ENCODE assay signal across 8 mouse cellular contexts in genomic region chr11:117825333-117826101, GRCm38 (mm10). TPM values are rescaled to one million over a fixed set of nuclear protein-coding genes. Genes with fewer than 3 reads are reported as not detected.
A peak's percentile ranks its signal among the peaks of the same experiment; 100 is the strongest.
DNase-seq lines count a peak whose midpoint lies in the region; ATAC-seq and TF ChIP-seq lines count a peak whose summit lies in the region.

Gene Afmid, plus strand, starts transcription at chr11:117825924.
Gene Tk1, minus strand, starts transcription at chr11:117826092.

- H3K27ac ChIP-seq in intestine, postnatal 0 days (ENCODE audit: low read depth, low read length), result peak within 1 kb of the TSS; percentile 46; the same call in 1 of the 2 replicates
- H3K27ac ChIP-seq in neural tube, embryonic 15.5 days (replicated peaks), result peak within 1 kb of the TSS; percentile 71

- peaks cover 17% of the 10 kb centered on the region; the same call in 1 of the 2 replicates for H3K36me3 ChIP-seq in intestine, postnatal 0 days (ENCODE audit: control insufficient read depth, insufficient read depth)
- no peaks in the 10 kb centered on the region for H3K36me3 ChIP-seq in neural tube, embryonic 15.5 days

- peaks cover 34% of the 10 kb centered on the region for H3K4me1 ChIP-seq in intestine, postnatal 0 days (replicated peaks; ENCODE audit: control insufficient read depth, insufficient read depth, low read length)
- H3K4me1 ChIP-seq in neural tube, embryonic 15.5 days, result peaks cover 60% of the 10 kb centered on the region

- no peak for TF ChIP-seq CTCF in intestine, postnatal 0 days (IDR thresholded peaks at IDR 0.05; ENCODE audit: low read depth)

- H3K4me3 ChIP-seq in intestine, postnatal 0 days (ENCODE audit: low read depth, low read length), result peak within 1 kb of the TSS; percentile 50
- H3K4me3 ChIP-seq in neural tube, embryonic 15.5 days (replicated peaks), result peak within 1 kb of the TSS; percentile 45

- H3K9ac ChIP-seq in intestine, postnatal 0 days (ENCODE audit: low read depth, low read length), result peak within 1 kb of the TSS; percentile 13
- H3K9ac ChIP-seq in neural tube, embryonic 15.5 days (replicated peaks), result peak within 1 kb of the TSS; percentile 58

- ATAC-seq in intestine, postnatal 0 days, result peak; percentile 25
- ATAC-seq in neural tube, embryonic 15.5 days (ENCODE audit: low FRiP score), result peak; percentile 69

- H3K27me3 ChIP-seq in intestine, postnatal 0 days (replicated peaks; ENCODE audit: control insufficient read depth, insufficient read depth, low read length), result no peaks in the 10 kb centered on the region
- H3K27me3 ChIP-seq in neural tube, embryonic 15.5 days (replicated peaks), result no peaks in the 10 kb centered on the region

- under 1% methylated on average over 34 of the region's 34 CpGs for WGBS in intestine, postnatal 0 days
- WGBS in neural tube, embryonic 15.5 days, result under 1% methylated on average over 34 of the region's 34 CpGs

- peak within 1 kb of the TSS; percentile 89 for H3K4me2 ChIP-seq in intestine, postnatal 0 days (replicated peaks; ENCODE audit: low read depth)
- H3K4me2 ChIP-seq in neural tube, embryonic 15.5 days, result peak within 1 kb of the TSS; percentile 91

- DNase-seq in left cerebral cortex, postnatal 14 days (ENCODE audit: low spot score in 2 of 2), result peak; percentile 64 to 71
- no peak for DNase-seq in left cerebral cortex, adult 8-10 months (ENCODE audit: low spot score in 2 of 2)
- peak; percentile 83 for DNase-seq in embryo, embryonic 11.5 days (ENCODE audit: low read depth, low spot score)
- peak; percentile 77 to 85 for DNase-seq in heart, adult 18-20 months
- peak; percentile 77 to 80 for DNase-seq in lung, adult 18-20 months
- DNase-seq in thymus, postnatal 36 days, result peak; percentile 59 to 75

- no peaks in the 10 kb centered on the region for H3K9me3 ChIP-seq in intestine, postnatal 0 days (ENCODE audit: control insufficient read depth)
- H3K9me3 ChIP-seq in neural tube, embryonic 15.5 days (replicated peaks), result no peaks in the 10 kb centered on the region

- intact Hi-C loops in left cerebral cortex, postnatal 14 days (cut with DNase I), result loop anchor here (2.0 kb wide), 1 partner anchor 35 kb away; no protein-coding TSS in a partner anchor

RNA-seq across cellular contexts. Expression of gene Afmid, which starts in this region (rescaled TPM):
- 1 to 10 TPM; 7.0 to 8.4 TPM for total RNA-seq in left cerebral cortex, postnatal 14 days (2021)
- total RNA-seq in left cerebral cortex, adult 8-10 months (2022), result 1 to 10 TPM; 4.2 to 9.0 (median 7.1) TPM
- total RNA-seq in heart, adult 18-20 months (2021), result 1 to 10 TPM; 3.9 to 5.5 TPM
- 7.0 and 9.2 TPM in 2 replicates for polyA plus RNA-seq in intestine, postnatal 0 days (2015; fragmentation: Nextera tagmentation; extraction: Ambion mirVana)
- polyA plus RNA-seq in neural tube, embryonic 15.5 days (2015; fragmentation: Nextera tagmentation; extraction: Ambion mirVana), result 6.0 and 8.0 TPM in 2 replicates

RNA-seq across cellular contexts. Expression of gene Tk1, which starts in this region (rescaled TPM):
- total RNA-seq in left cerebral cortex, postnatal 14 days (2021), result 1 to 10 TPM; 1.3 to 1.4 TPM
- total RNA-seq in left cerebral cortex, adult 8-10 months (2022), result 1 to 10 TPM in 3 of 4 experiments, under 1 TPM in 1; 0.52 to 1.7 (median 1.2) TPM
- total RNA-seq in heart, adult 18-20 months (2021), result 1 to 10 TPM; 1.4 to 1.7 TPM
- 36.3 and 44.8 TPM in 2 replicates for polyA plus RNA-seq in intestine, postnatal 0 days (2015; fragmentation: Nextera tagmentation; extraction: Ambion mirVana)
- 15.6 and 42.9 TPM in 2 replicates for polyA plus RNA-seq in neural tube, embryonic 15.5 days (2015; fragmentation: Nextera tagmentation; extraction: Ambion mirVana)

Comparison
In these comparisons a context has a peak if more than half of its experiments do, and no peak if none do; other contexts are left out.
1. DNase-seq: peak in left cerebral cortex, postnatal 14 days (2 of 2), embryo, embryonic 11.5 days (single experiment), heart, adult 18-20 months (2 of 2), lung, adult 18-20 months (2 of 2) and thymus, postnatal 36 days (2 of 2); none in left cerebral cortex, adult 8-10 months (0 of 2).